Mouse (Mus musculus) limb, embryonic 11.5 days (tissue): ENCODE measurements around the gene Wnt2b. TPM values are rescaled to one million over a fixed set of nuclear protein-coding genes. Genes with fewer than 3 reads are reported as not detected.

Experiments used
- ATAC-seq: fragments of 200-750 bp; cut with Nextera tagmentation; 2 replicates; pipeline ENCODE4 v1.8.0; 2017; ENCODE audit warnings: low read depth; ENCODE audit not compliant: insufficient number of reproducible peaks, low FRiP score, low TSS enrichment
- DNase-seq: peaks from one replicate; pipeline ENCODE4 v3.0.0-alpha.2; 2015; ENCODE audit warnings: low spot score
- H3K27ac ChIP-seq: fragments of 300-500 bp; sonication (generic); replicated peaks from 2 replicates; pipeline ENCODE4 v1.5.1; 2014; ENCODE audit warnings: low read depth, mild to moderate bottlenecking, low read length
- H3K27me3 ChIP-seq: fragments of 300-500 bp; sonication (generic); 2 replicates; pipeline ENCODE4 v1.6.1; 2014; ENCODE audit warnings: mild to moderate bottlenecking, low read length, mixed read lengths; ENCODE audit not compliant: control insufficient read depth, insufficient read depth
- H3K36me3 ChIP-seq: fragments of 300-500 bp; sonication (generic); 2 replicates; pipeline ENCODE4 v1.6.1; 2014; ENCODE audit warnings: mild to moderate bottlenecking, low read length, moderate library complexity, mixed read lengths; ENCODE audit not compliant: control insufficient read depth, insufficient read depth
- H3K4me1 ChIP-seq: fragments of 300-500 bp; sonication (generic); 2 replicates; pipeline ENCODE4 v1.6.1; 2014; ENCODE audit warnings: low read length, mixed read lengths; ENCODE audit not compliant: control insufficient read depth, insufficient read depth
- H3K4me2 ChIP-seq: fragments of 300-500 bp; sonication (generic); 2 replicates; pipeline ENCODE4 v1.6.1; 2014; ENCODE audit warnings: low read depth, mild to moderate bottlenecking, moderate library complexity; ENCODE audit not compliant: severe bottlenecking
- H3K4me3 ChIP-seq: fragments of 300-500 bp; sonication (generic); 2 replicates; pipeline ENCODE4 v1.5.1; 2014; ENCODE audit warnings: low read depth, low read length
- H3K9ac ChIP-seq: fragments of 300-500 bp; sonication (generic); 2 replicates; pipeline ENCODE4 v1.6.1; 2014; ENCODE audit warnings: mild to moderate bottlenecking, low read length
- H3K9me3 ChIP-seq: fragments of 300-500 bp; sonication (generic); 2 replicates; pipeline ENCODE4 v1.6.1; 2016; ENCODE audit warnings: low read length; ENCODE audit not compliant: control insufficient read depth
- WGBS: fragments of 180-500 bp; shearing (Covaris S2); extraction: QIAGEN DNeasy Blood & Tissue Kit; methylation state at CpG from one replicate; pipeline ENCODE4 v1.1.7; 2014; 5-methylcytosine and 5-hydroxymethylcytosine counted together
- polyA plus RNA-seq: library from polyadenylated mRNA; unstranded; fragments of >200 nt; fragmentation: Nextera tagmentation; extraction: Ambion mirVana; gene quantifications from 2 replicates; pipeline ENCODE4 v1.2.1, GENCODE M21; 2014

Gene Wnt2b
- polyA plus RNA-seq, 1 experiment from 2014 or later = 0.43 TPM

DNA sequence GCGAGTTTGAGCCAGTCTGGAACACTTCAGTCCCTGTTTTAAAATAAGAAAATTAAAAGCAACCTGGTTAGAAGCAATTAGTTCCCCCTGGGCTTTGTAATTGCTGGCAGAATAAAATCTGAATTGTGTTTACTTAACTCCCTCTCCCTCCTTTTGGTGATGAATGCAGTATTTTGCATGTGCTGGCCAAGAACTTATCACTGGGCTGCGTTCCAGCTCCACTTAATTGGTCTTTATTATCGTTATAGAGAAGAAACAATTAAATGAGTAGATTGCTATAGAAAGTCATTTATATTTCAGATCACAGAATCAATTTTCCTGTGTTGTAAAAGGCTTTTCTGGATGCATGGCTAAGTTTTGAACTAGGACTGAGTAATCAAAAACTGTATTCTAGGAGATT, 65.6 kb downstream of the Wnt2b start:
- Histone ChIP-seq H3K27ac (no peak overlapping the region), H3K9ac (no peak overlapping the region), H3K36me3 (peaks cover 3% of the 10 kb centered on the region), H3K4me1 (no peaks in the 10 kb centered on the region), H3K9me3 (no peaks in the 10 kb centered on the region), H3K27me3 (no peaks in the 10 kb centered on the region), H3K4me3 (no peak overlapping the region), H3K4me2 (no peak overlapping the region)
- DNase-seq (no peak), ATAC-seq (no peak)
- WGBS = 95% methylated on average over 3 of the region's 3 CpGs

Other genes with a start within 250 kb of the Wnt2b start
- gene Ppm1j, start 180.9 kb downstream of the Wnt2b start, polyA plus RNA-seq = 1.3 and 1.8 TPM in 2 replicates
- 0.29 and 0.30 TPM in 2 replicates for gene Fam19a3, start 180.1 kb downstream of the Wnt2b start, polyA plus RNA-seq
- 146 and 160 TPM in 2 replicates for gene Rhoc, start 173.5 kb downstream of the Wnt2b start, polyA plus RNA-seq
- 61.4 and 62.3 TPM in 2 replicates for gene Mov10, start 143.4 kb downstream of the Wnt2b start, polyA plus RNA-seq
- 32.1 and 33.8 TPM in 2 replicates for gene St7l, start 97.9 kb downstream of the Wnt2b start, polyA plus RNA-seq
- gene Capza1, start 97.4 kb downstream of the Wnt2b start, polyA plus RNA-seq = 207 and 210 TPM in 2 replicates
- 40.2 and 50.8 TPM in 2 replicates for gene Cttnbp2nl, start 91.2 kb upstream of the Wnt2b start, polyA plus RNA-seq
- not detected in 2 replicates for gene 4930564D02Rik, start 104.9 kb upstream of the Wnt2b start, polyA plus RNA-seq